Mouse (Mus musculus) adrenal gland, postnatal 36 days (tissue): ENCODE measurements around the gene Ttc39b. TPM values are rescaled to one million over a fixed set of nuclear protein-coding genes. Genes with fewer than 3 reads are reported as not detected.

Experiments used
- DNase-seq, 2 experiments: peaks; one replicate each; pipeline ENCODE4 v3.0.0; 2021; ENCODE audit warnings: mixed read lengths in 1 of 2
- total RNA-seq, 2 experiments: library from RNA; stranded (reverse); gene quantifications; 2 replicates each; pipeline ENCODE4 v1.2.3; 2021

The Ttc39b gene
- total RNA-seq, 2 experiments from 2014 or later = 20.9 TPM

GRCm38 (mm10) chr4:83228664-83229283 lies 95.3 kb downstream of the Ttc39b start:
- peak in 1 of 2 experiments; percentile 18 for DNase-seq

GRCm38 (mm10) chr4:83228073-83228472 lies 96.0 kb downstream of the Ttc39b start:
- no peak for DNase-seq

- no peak for DNase-seq
Observed at GRCm38 (mm10) chr4:83225633-83226360, 98.3 kb downstream of the Ttc39b start.

GRCm38 (mm10) chr4:83224242-83224641 lies 99.8 kb downstream of the Ttc39b start:
- DNase-seq = peak in 1 of 2 experiments; percentile 10

GRCm38 (mm10) chr4:83223197-83223596 lies 100.9 kb downstream of the Ttc39b start:
- DNase-seq = no peak

GRCm38 (mm10) chr4:83220761-83221557 lies 103.1 kb downstream of the Ttc39b start:
- no peak for DNase-seq

- no peak for DNase-seq
Observed at GRCm38 (mm10) chr4:83219253-83219652, 104.8 kb downstream of the Ttc39b start.

GRCm38 (mm10) chr4:83217128-83217527 lies 106.9 kb downstream of the Ttc39b start:
- no peak for DNase-seq

- no peak for DNase-seq
Observed at GRCm38 (mm10) chr4:83216381-83216780, 107.7 kb downstream of the Ttc39b start.

- no peak for DNase-seq
Observed at GRCm38 (mm10) chr4:83215776-83216175, 108.3 kb downstream of the Ttc39b start.

GRCm38 (mm10) chr4:83214822-83215558 lies 109.1 kb downstream of the Ttc39b start:
- peak; percentile 13 to 35 for DNase-seq

- no peak for DNase-seq
Observed at GRCm38 (mm10) chr4:83213752-83214151, 110.3 kb downstream of the Ttc39b start.

GRCm38 (mm10) chr4:83211709-83212108 lies 112.3 kb downstream of the Ttc39b start:
- DNase-seq = no peak

GRCm38 (mm10) chr4:83210437-83210836 lies 113.6 kb downstream of the Ttc39b start:
- DNase-seq = no peak

- no peak for DNase-seq
Observed at GRCm38 (mm10) chr4:83206803-83207586, 117.1 kb downstream of the Ttc39b start.

- no peak for DNase-seq
Observed at GRCm38 (mm10) chr4:83206416-83206802, 117.6 kb downstream of the Ttc39b start.

GRCm38 (mm10) chr4:83199391-83199790 lies 124.7 kb downstream of the Ttc39b start:
- DNase-seq = no peak

GRCm38 (mm10) chr4:83198123-83198522 lies 125.9 kb downstream of the Ttc39b start:
- no peak for DNase-seq

- no peak for DNase-seq
Observed at GRCm38 (mm10) chr4:83189736-83190135, 134.3 kb downstream of the Ttc39b start.

GRCm38 (mm10) chr4:83187324-83187723 lies 136.7 kb downstream of the Ttc39b start:
- DNase-seq = no peak

- no peak for DNase-seq
Observed at GRCm38 (mm10) chr4:83186448-83186847, 137.6 kb downstream of the Ttc39b start.
